Mouse (Mus musculus): ENCODE results near the gene Tnfaip8l2.

DNA sequence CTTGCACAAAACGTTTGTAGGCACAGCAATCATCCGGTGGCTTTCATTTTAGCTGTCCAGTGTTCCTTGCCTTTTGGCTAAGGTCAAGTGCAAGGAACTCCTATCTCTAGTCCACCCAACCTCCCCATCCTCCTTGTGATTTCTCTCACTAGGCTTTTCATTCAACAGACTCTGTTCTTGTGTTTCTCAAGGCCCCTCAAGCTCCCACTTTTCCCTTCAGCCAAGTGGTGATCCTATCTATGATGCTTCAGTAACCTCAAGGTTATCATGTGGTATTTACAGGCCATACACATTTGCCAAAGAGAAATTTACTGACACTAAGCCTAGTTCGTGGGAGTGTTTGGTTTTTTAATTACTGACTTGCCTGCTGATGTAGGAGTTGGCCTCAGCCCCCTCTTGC, 37.7 kb upstream of the Tnfaip8l2 start:
- no peak for TF ChIP-seq EP300 (IDR thresholded peaks at IDR 0.05; ENCODE audit: low read depth)
- no peak for TF ChIP-seq CTCF (IDR thresholded peaks at IDR 0.05; ENCODE audit: low read depth)

Data from liver, embryonic 14.5 days (tissue).